Mouse (Mus musculus): Measurements from ENCODE around the gene Gm10100.
"Not testable (repeated sequence)": the region's sequence is repeated elsewhere in the genome, so short reads cannot be mapped to it uniquely, and the experiment has no call there.

- TF ChIP-seq GATA1 (IDR thresholded peaks at IDR 0.05; ENCODE audit: borderline replicate concordance, low read length); FLI1 (IDR thresholded peaks at IDR 0.05; ENCODE audit: low read length): not testable (repeated sequence)
Measured at GRCm38 (mm10) chr10:77690356-77690807, 35.9 kb upstream of the Gm10100 start, which contains the start of gene Gm19402.

Measured in megakaryocyte, embryonic 14.5 days (primary cell).